Mouse (Mus musculus) heart, embryonic 11.5 days (tissue): ENCODE results near the gene Fibin. TPM values are rescaled to one million over a fixed set of nuclear protein-coding genes. Genes with fewer than 3 reads are reported as not detected.

ENCODE experiments used
- ATAC-seq: fragments of 200-750 bp; cut with Nextera tagmentation; replicated peaks from 2 replicates; pipeline ENCODE4 v1.8.0; 2017; ENCODE audit warnings: moderate library complexity; ENCODE audit not compliant: insufficient number of reproducible peaks, low FRiP score, low TSS enrichment
- H3K27ac ChIP-seq: fragments of 300-500 bp; sonication (generic); 2 replicates; pipeline ENCODE4 v1.5.1; 2014; ENCODE audit warnings: mild to moderate bottlenecking, low read depth, low read length
- H3K27me3 ChIP-seq: fragments of 300-500 bp; sonication (generic); 2 replicates; pipeline ENCODE4 v1.6.1; 2014; ENCODE audit warnings: mild to moderate bottlenecking, low read length, mixed read lengths; ENCODE audit not compliant: control insufficient read depth, insufficient read depth
- H3K36me3 ChIP-seq: fragments of 300-500 bp; sonication (generic); 2 replicates; pipeline ENCODE4 v1.6.1; 2014; ENCODE audit warnings: mild to moderate bottlenecking, low read length, moderate library complexity, mixed read lengths; ENCODE audit not compliant: control insufficient read depth, insufficient read depth
- H3K4me1 ChIP-seq: fragments of 300-500 bp; sonication (generic); 2 replicates; pipeline ENCODE4 v1.6.1; 2014; ENCODE audit warnings: low read length; ENCODE audit not compliant: control insufficient read depth, insufficient read depth
- H3K4me2 ChIP-seq: fragments of 300-500 bp; sonication (generic); 2 replicates; pipeline ENCODE4 v1.6.1; 2014; ENCODE audit warnings: mild to moderate bottlenecking, moderate library complexity
- H3K4me3 ChIP-seq: fragments of 300-500 bp; sonication (generic); 2 replicates; pipeline ENCODE4 v1.5.1; 2014; ENCODE audit warnings: low read depth, low read length
- H3K9ac ChIP-seq: fragments of 300-500 bp; sonication (generic); 2 replicates; pipeline ENCODE4 v1.6.1; 2014; ENCODE audit warnings: mild to moderate bottlenecking, low read depth, low read length, moderate library complexity
- H3K9me3 ChIP-seq: fragments of 300-500 bp; sonication (generic); replicated peaks from 2 replicates; pipeline ENCODE4 v1.6.1; 2016; ENCODE audit warnings: low read length; ENCODE audit not compliant: control insufficient read depth
- WGBS: fragments of 180-500 bp; shearing (Covaris S2); extraction: QIAGEN DNeasy Blood & Tissue Kit; methylation state at CpG from one replicate; pipeline ENCODE4 v1.1.7; 2014; ENCODE audit not compliant: insufficient replicate concordance; 5-methylcytosine and 5-hydroxymethylcytosine counted together
- polyA plus RNA-seq: library from polyadenylated mRNA; unstranded; fragments of >200 nt; fragmentation: Nextera tagmentation; extraction: Ambion mirVana; gene quantifications from 2 replicates; pipeline ENCODE4 v1.2.1, GENCODE M21; 2014

The Fibin gene
- polyA plus RNA-seq, 1 experiment from 2014 or later = 1.8 TPM

DNA sequence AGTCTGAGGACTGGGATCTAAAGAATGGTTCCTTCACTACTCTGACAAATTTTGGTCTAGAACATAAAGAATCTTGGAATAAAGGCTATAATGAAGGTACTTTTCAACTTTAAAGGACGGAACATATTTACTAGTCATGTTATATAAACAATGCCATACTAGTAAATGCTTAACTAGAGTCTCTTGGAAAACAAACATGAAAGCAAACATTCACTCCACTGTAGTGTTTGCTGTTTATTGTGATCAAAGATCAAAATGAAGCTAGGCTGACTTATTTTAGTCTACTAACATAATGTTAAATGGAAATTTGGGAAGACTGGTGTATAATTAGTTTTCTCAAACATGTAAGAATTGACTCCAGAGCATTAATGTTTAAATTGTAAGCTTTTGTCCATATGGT lies 43.7 kb downstream of the Fibin start:
- Histone ChIP-seq H3K4me2 (no peak overlapping the region), H3K9me3 (no peaks in the 10 kb centered on the region), H3K4me1 (no peaks in the 10 kb centered on the region), H3K36me3 (no peaks in the 10 kb centered on the region), H3K9ac (no peak overlapping the region), H3K27me3 (no peaks in the 10 kb centered on the region), H3K27ac (no peak overlapping the region), H3K4me3 (no peak overlapping the region)
- 67% methylated on average over 1 of the region's 1 CpGs for WGBS
- no peak for ATAC-seq

DNA sequence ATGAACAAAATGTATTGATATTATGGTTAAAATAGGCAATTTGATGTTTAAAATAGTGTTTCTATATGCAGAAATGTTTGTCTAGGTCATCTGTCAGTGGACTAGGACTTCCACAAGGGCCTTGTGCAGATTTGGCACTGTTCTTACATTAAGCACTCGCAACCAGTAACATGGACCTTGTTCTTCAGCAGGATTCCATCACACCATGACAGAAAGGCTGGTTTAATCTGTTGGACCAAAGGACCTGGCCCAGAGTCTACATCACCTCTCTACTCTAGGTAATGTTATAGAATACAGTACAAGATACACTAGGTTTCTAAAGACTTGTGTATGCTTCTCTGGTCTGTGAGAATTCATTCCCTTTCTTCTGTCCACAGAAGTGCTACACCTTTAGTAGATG lies 44.3 kb downstream of the Fibin start:
- Histone ChIP-seq H3K27ac (no peak overlapping the region), H3K27me3 (no peaks in the 10 kb centered on the region), H3K4me3 (no peak overlapping the region), H3K36me3 (no peaks in the 10 kb centered on the region), H3K9me3 (no peaks in the 10 kb centered on the region), H3K4me1 (no peaks in the 10 kb centered on the region), H3K9ac (no peak overlapping the region), H3K4me2 (no peak overlapping the region)
- ATAC-seq = no peak
- 68% methylated on average over 1 of the region's 1 CpGs for WGBS

GRCm38 (mm10) chr2:110316116-110316883 lies 46.7 kb downstream of the Fibin start:
- Histone ChIP-seq H3K36me3 (no peaks in the 10 kb centered on the region), H3K4me1 (no peaks in the 10 kb centered on the region), H3K27me3 (no peaks in the 10 kb centered on the region), H3K9me3 (no peaks in the 10 kb centered on the region), H3K4me2 (no peak overlapping the region), H3K4me3 (no peak overlapping the region), H3K27ac (no peak overlapping the region), H3K9ac (no peak overlapping the region)
- ATAC-seq = no peak
- WGBS = 49% methylated on average over 3 of the region's 3 CpGs

DNA sequence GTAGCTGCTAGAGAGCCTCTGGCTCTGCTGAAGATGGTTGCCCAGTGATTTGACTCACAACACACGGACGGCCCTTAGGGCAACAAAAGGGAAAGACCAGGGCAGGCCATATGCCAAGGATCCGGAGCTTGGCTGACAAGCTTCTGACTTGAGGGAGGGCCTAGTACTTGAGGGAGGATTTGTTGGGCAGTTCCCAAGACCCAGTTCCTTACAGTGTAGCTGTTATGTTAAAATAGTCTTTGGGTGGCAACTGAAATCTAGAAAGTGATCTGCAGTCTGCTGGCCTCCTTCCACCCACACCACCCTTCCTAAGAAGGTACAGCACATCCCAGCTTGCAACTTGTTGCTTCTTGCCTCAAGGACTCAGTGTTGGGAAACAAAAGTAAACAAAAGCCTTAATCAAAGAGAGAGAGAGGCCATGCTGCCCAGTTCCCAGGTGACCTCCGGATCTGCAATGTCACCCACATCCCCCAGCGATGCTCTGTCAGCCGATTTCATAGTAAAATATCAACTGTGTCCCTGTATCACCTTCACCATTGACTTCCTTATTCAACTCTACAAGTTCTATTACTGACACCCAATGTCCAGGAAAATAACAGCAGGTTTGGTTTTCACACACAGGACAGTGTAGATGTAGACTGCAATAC lies 48.4 kb downstream of the Fibin start, which contains the start of gene Bbox1:
Gene Bbox1, minus strand, starts transcription at position 52 of the 647 bp plus-strand sequence.
- no peak within 1 kb of the TSS for H3K27ac ChIP-seq
- WGBS = 80% methylated on average over 6 of the region's 6 CpGs
- no peaks in the 10 kb centered on the region for H3K36me3 ChIP-seq
- no peaks in the 10 kb centered on the region for H3K27me3 ChIP-seq
- H3K4me1 ChIP-seq = no peaks in the 10 kb centered on the region
- H3K9me3 ChIP-seq = no peaks in the 10 kb centered on the region
- no peak within 1 kb of the TSS for H3K4me2 ChIP-seq
- ATAC-seq = no peak
- no peak within 1 kb of the TSS for H3K4me3 ChIP-seq
- H3K9ac ChIP-seq = no peak within 1 kb of the TSS

DNA sequence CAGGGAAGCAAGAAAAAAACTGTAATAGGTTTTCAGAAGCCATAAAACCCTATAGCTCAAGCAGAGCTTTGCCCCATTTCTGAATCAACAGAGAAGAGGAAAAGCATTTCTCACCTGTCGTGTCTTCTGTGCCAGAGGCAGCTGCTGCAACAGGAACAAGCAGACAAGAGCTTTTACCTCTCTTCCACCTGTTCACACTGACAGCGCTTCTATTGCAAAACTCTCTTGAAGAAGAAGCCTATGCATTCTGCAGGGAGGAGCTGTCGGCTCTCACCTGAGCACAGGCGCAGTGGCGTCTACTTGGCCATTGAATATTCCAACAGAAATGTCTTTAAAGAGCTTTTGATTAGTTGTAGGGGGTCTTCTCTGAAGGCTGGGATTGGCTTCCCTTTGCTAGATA lies 48.9 kb downstream of the Fibin start:
- no peak for ATAC-seq
- no peak overlapping the region for H3K9ac ChIP-seq
- no peak overlapping the region for H3K4me3 ChIP-seq
- no peaks in the 10 kb centered on the region for H3K9me3 ChIP-seq
- 80% methylated on average over 5 of the region's 5 CpGs for WGBS
- H3K27me3 ChIP-seq = no peaks in the 10 kb centered on the region
- H3K4me2 ChIP-seq = no peak overlapping the region
- no peaks in the 10 kb centered on the region for H3K4me1 ChIP-seq
- H3K27ac ChIP-seq = no peak overlapping the region
- no peaks in the 10 kb centered on the region for H3K36me3 ChIP-seq

- WGBS = 60% methylated on average over 2 of the region's 2 CpGs
- ATAC-seq = no peak
- Histone ChIP-seq H3K4me3 (no peak overlapping the region), H3K4me2 (no peak overlapping the region), H3K9me3 (no peaks in the 10 kb centered on the region), H3K27ac (no peak overlapping the region), H3K9ac (no peak overlapping the region), H3K27me3 (no peaks in the 10 kb centered on the region), H3K36me3 (no peaks in the 10 kb centered on the region), H3K4me1 (no peaks in the 10 kb centered on the region)
Observed at GRCm38 (mm10) chr2:110313305-110313824, 49.6 kb downstream of the Fibin start.

Other genes with a start within 250 kb of the Fibin start
- gene Bbox1, start 48.6 kb downstream of the Fibin start, polyA plus RNA-seq = not detected in 2 replicates
- gene Slc5a12, start 234.1 kb upstream of the Fibin start, polyA plus RNA-seq = not detected in 2 replicates